Mouse (Mus musculus) lung, postnatal 0 days (tissue): ENCODE data around the gene Heatr5a.

Experiments
- CTCF ChIP-seq: IDR thresholded peaks from 2 replicates; pipeline ENCODE4 v1.5.1; 2016; ENCODE audit warnings: antibody characterized with exemption, mild to moderate bottlenecking
- EP300 ChIP-seq: IDR thresholded peaks from 2 replicates; pipeline ENCODE4 v1.6.1; 2016; ENCODE audit warnings: antibody characterized with exemption, mild to moderate bottlenecking, control low read depth

GRCm38 (mm10) chr12:51869511-51869910 lies 101.6 kb downstream of the Heatr5a start:
- TF ChIP-seq CTCF, result no peak
- no peak for TF ChIP-seq EP300
